ENCODE assay signal across 9 mouse cellular contexts in genomic region chr2:45104511-45105055, GRCm38 (mm10). TPM values are rescaled to one million over a fixed set of nuclear protein-coding genes. Genes with fewer than 3 reads are reported as not detected.
DNase-seq lines count a peak whose midpoint lies in the region; ATAC-seq and TF ChIP-seq lines count a peak whose summit lies in the region.
"Had no signal": no experiment of that assay in that cellular context is flagged by ENCODE, and none has a peak within 500 bp of the region (broad histone marks: within the 10 kb centered on the region; RNA-seq: fewer than 3 reads in every experiment).

No protein-coding gene starts in this region.

- TF ChIP-seq POLR2A in cortical plate, adult 2 months (IDR thresholded peaks at IDR 0.05; ENCODE audit: extremely low read depth, insufficient read depth, low read length): no peak

- H3K9ac ChIP-seq in kidney, postnatal 0 days (ENCODE audit: low read depth, low read length): no peak overlapping the region
- H3K9ac ChIP-seq in heart, postnatal 0 days (replicated peaks; ENCODE audit: low read depth, low read length): no peak overlapping the region
- H3K9ac ChIP-seq in midbrain, embryonic 14.5 days (replicated peaks; ENCODE audit: low read length): peak overlapping the region; percentile 32; the same call in 1 of the 2 replicates

- H3K27me3 ChIP-seq in kidney, postnatal 0 days (ENCODE audit: insufficient read depth, low read length): no peaks in the 10 kb centered on the region
- H3K27me3 ChIP-seq in heart, postnatal 0 days (ENCODE audit: control insufficient read depth, insufficient read depth, low read length): no peaks in the 10 kb centered on the region
- no peaks in the 10 kb centered on the region for H3K27me3 ChIP-seq in midbrain, embryonic 14.5 days (ENCODE audit: control insufficient read depth, insufficient read depth, low read length)

- ATAC-seq in kidney, postnatal 0 days (replicated peaks; ENCODE audit: low FRiP score, low read depth): no peak
- no peak for ATAC-seq in heart, postnatal 0 days (ENCODE audit: insufficient read depth, low read depth)
- ATAC-seq in midbrain, embryonic 14.5 days (ENCODE audit: low FRiP score, low TSS enrichment): no peak
- no peak for ATAC-seq in CD4-positive, CD25-positive, alpha-beta regulatory T cell, adult 4 months

- H3K27ac ChIP-seq in kidney, postnatal 0 days: 0 out of 2 replicates have a peak overlapping the region, but pooled peaks have one; percentile 48
- peak overlapping the region; percentile 92 for H3K27ac ChIP-seq in cortical plate, adult 2 months (ENCODE audit: insufficient read depth, low read length)
- H3K27ac ChIP-seq in heart, postnatal 0 days (ENCODE audit: low read depth): peak overlapping the region; percentile 67
- H3K27ac ChIP-seq in midbrain, embryonic 14.5 days (replicated peaks; ENCODE audit: low read depth, low read length): peak overlapping the region; percentile 43

- H3K4me1 ChIP-seq in kidney, postnatal 0 days (replicated peaks; ENCODE audit: insufficient read depth, low read length): peaks cover 9% of the 10 kb centered on the region; the same call in 1 of the 2 replicates
- peaks cover 17% of the 10 kb centered on the region; the same call in 1 of the 2 replicates for H3K4me1 ChIP-seq in cortical plate, adult 2 months (ENCODE audit: control insufficient read depth, insufficient read depth, low read length)
- peaks cover 59% of the 10 kb centered on the region for H3K4me1 ChIP-seq in heart, postnatal 0 days (ENCODE audit: control insufficient read depth, insufficient read depth)
- peaks cover 70% of the 10 kb centered on the region for H3K4me1 ChIP-seq in midbrain, embryonic 14.5 days (ENCODE audit: control insufficient read depth, insufficient read depth, low read length)

- no peak for TF ChIP-seq EP300 in heart, postnatal 0 days (IDR thresholded peaks at IDR 0.05; ENCODE audit: low read depth)

- no peak overlapping the region for H3K4me3 ChIP-seq in kidney, postnatal 0 days (replicated peaks; ENCODE audit: low read depth, low read length)
- H3K4me3 ChIP-seq in cortical plate, adult 2 months (ENCODE audit: insufficient read depth, low read length): no peak overlapping the region
- no peak overlapping the region for H3K4me3 ChIP-seq in heart, postnatal 0 days (ENCODE audit: low read depth, low read length)
- H3K4me3 ChIP-seq in midbrain, embryonic 14.5 days (replicated peaks; ENCODE audit: low read depth, low read length): no peak overlapping the region; the same call in 1 of the 2 replicates

- no peaks in the 10 kb centered on the region for H3K9me3 ChIP-seq in kidney, postnatal 0 days (replicated peaks; ENCODE audit: low read length)
- H3K9me3 ChIP-seq in heart, postnatal 0 days (replicated peaks; ENCODE audit: control insufficient read depth, low read length): no peaks in the 10 kb centered on the region
- no peaks in the 10 kb centered on the region for H3K9me3 ChIP-seq in midbrain, embryonic 14.5 days (ENCODE audit: control insufficient read depth, low read length)
- H3K9me3 ChIP-seq: G1E had no signal

- peak overlapping the region; percentile 25; the same call in 1 of the 2 replicates for H3K4me2 ChIP-seq in kidney, postnatal 0 days (ENCODE audit: low read length)
- peak overlapping the region; percentile 80 for H3K4me2 ChIP-seq in heart, postnatal 0 days (ENCODE audit: low read depth, low read length)
- peak overlapping the region; percentile 80 for H3K4me2 ChIP-seq in midbrain, embryonic 14.5 days (ENCODE audit: low read length)

- TF ChIP-seq CTCF in kidney, postnatal 0 days (IDR thresholded peaks at IDR 0.05; ENCODE audit: low read depth): no peak
- TF ChIP-seq CTCF in cortical plate, adult 2 months (IDR thresholded peaks at IDR 0.05; ENCODE audit: extremely low read depth, insufficient read depth, low read length): no peak
- no peak for TF ChIP-seq CTCF in heart, postnatal 0 days (IDR thresholded peaks at IDR 0.05; ENCODE audit: low read depth)

- DNase-seq in kidney, postnatal 0 days (ENCODE audit: low spot score): no peak
- DNase-seq in kidney, adult 11 months: no peak
- no peak for DNase-seq in heart, postnatal 0 days (ENCODE audit: low spot score)
- no peak for DNase-seq in midbrain, embryonic 14.5 days
- no peak for DNase-seq in lung, adult 18-20 months
- DNase-seq in B cell, adult 2 months: no peak

- 36% methylated on average over 7 of the region's 7 CpGs for WGBS in kidney, postnatal 0 days
- WGBS in heart, postnatal 0 days: 41% methylated on average over 7 of the region's 7 CpGs
- WGBS in midbrain, embryonic 14.5 days: 6% methylated on average over 7 of the region's 7 CpGs

- no peaks in the 10 kb centered on the region for H3K36me3 ChIP-seq in kidney, postnatal 0 days (ENCODE audit: insufficient read depth, low read length)
- no peaks in the 10 kb centered on the region for H3K36me3 ChIP-seq in heart, postnatal 0 days (replicated peaks; ENCODE audit: control insufficient read depth, insufficient read depth, low read length)
- H3K36me3 ChIP-seq in midbrain, embryonic 14.5 days (ENCODE audit: control insufficient read depth, insufficient read depth, low read length): no peaks in the 10 kb centered on the region

RNA-seq across cellular contexts. Expression of gene Zeb2, which starts 12.6 kb away (rescaled TPM):
- polyA plus RNA-seq in kidney, postnatal 0 days (2015; fragmentation: Nextera tagmentation; extraction: Ambion mirVana): 31.4 and 34.1 TPM in 2 replicates
- 63.2 and 65.4 TPM in 2 replicates for polyA plus RNA-seq in cortical plate, adult 2 months (2012; rRNA removed)
- total RNA-seq in heart, postnatal 0 days (2014; rRNA removed; ENCODE audit: low replicate concordance): 36.4 and 41.2 TPM in 2 replicates
- polyA plus RNA-seq in heart, postnatal 0 days (2015; fragmentation: Nextera tagmentation; extraction: Ambion mirVana): 13.4 and 13.6 TPM in 2 replicates
- polyA plus RNA-seq in midbrain, embryonic 14.5 days (2014; fragmentation: Nextera tagmentation; extraction: Ambion mirVana): 25.5 and 32.3 TPM in 2 replicates
- polyA plus RNA-seq in CD4-positive, CD25-positive, alpha-beta regulatory T cell, adult 4 months (2017; shearing (Covaris generic)): 1 to 10 TPM in 1 of 2 experiments, under 1 TPM in 1; 0.71 to 2.3 TPM

Comparison
In these comparisons a context has a peak if more than half of its experiments do, and no peak if none do; other contexts are left out.
1. H3K4me2 ChIP-seq: peak in every context shown above with its lines; median percentile 80 in heart, postnatal 0 days; 80 in midbrain, embryonic 14.5 days; 25 in kidney, postnatal 0 days.